Mouse (Mus musculus) kidney, adult 2 months (tissue): ENCODE measurements around the gene Olfr739. TPM values are rescaled to one million over a fixed set of nuclear protein-coding genes. Genes with fewer than 3 reads are reported as not detected.

Experiments
- DNase-seq: peaks from one replicate; pipeline ENCODE4 v3.0.0; 2021
- H3K27ac ChIP-seq: fragments of 200-500 bp; 2 replicates; pipeline ENCODE4 v1.5.1; 2012; ENCODE audit warnings: low read depth, low read length, control low read depth, inconsistent platforms; ENCODE audit not compliant: insufficient read depth
- H3K27me3 ChIP-seq: fragments of 200-500 bp; replicated peaks from 2 replicates; pipeline ENCODE4 v1.6.1; 2012; ENCODE audit warnings: mild to moderate bottlenecking, moderate library complexity, low read length, inconsistent platforms; ENCODE audit not compliant: control insufficient read depth, insufficient read depth
- H3K36me3 ChIP-seq: fragments of 200-500 bp; 2 replicates; pipeline ENCODE4 v1.6.1; 2012; ENCODE audit warnings: mild to moderate bottlenecking, moderate library complexity, low read length, inconsistent platforms; ENCODE audit not compliant: control insufficient read depth, insufficient read depth
- H3K4me1 ChIP-seq: fragments of 200-500 bp; 2 replicates; pipeline ENCODE4 v1.6.1; 2011; ENCODE audit warnings: low read length; ENCODE audit not compliant: control insufficient read depth, insufficient read depth
- H3K4me3 ChIP-seq: fragments of 200-500 bp; 2 replicates; pipeline ENCODE4 v1.5.1; 2011; ENCODE audit warnings: mild to moderate bottlenecking, low read depth, low read length, control low read depth; ENCODE audit not compliant: insufficient read depth
- CTCF ChIP-seq: fragments of 200-500 bp; conservative IDR thresholded peaks from 2 replicates; pipeline ENCODE4 v1.5.1; 2011; ENCODE audit warnings: low read depth, mild to moderate bottlenecking, control low read depth, low read length, moderate library complexity, mixed read lengths; ENCODE audit not compliant: insufficient read depth, insufficient read length
- POLR2A ChIP-seq: fragments of 200-500 bp; IDR thresholded peaks from one replicate; pipeline ENCODE4 v1.6.1; 2011; ENCODE audit warnings: low read depth, low read length, control low read depth
- WGBS: fragments of 180-500 bp; shearing (Covaris S2); methylation state at CpG from one replicate; pipeline ENCODE4 v1.1.7; 2018; 5-methylcytosine and 5-hydroxymethylcytosine counted together
- polyA plus RNA-seq: library from polyadenylated mRNA; depleted of rRNA; stranded (reverse); fragments of >200 nt; gene quantifications from 2 replicates; pipeline ENCODE4 v1.2.3, GENCODE M21; 2012; rRNA removed

The Olfr739 gene
- polyA plus RNA-seq, result not detected in 2 replicates

DNA sequence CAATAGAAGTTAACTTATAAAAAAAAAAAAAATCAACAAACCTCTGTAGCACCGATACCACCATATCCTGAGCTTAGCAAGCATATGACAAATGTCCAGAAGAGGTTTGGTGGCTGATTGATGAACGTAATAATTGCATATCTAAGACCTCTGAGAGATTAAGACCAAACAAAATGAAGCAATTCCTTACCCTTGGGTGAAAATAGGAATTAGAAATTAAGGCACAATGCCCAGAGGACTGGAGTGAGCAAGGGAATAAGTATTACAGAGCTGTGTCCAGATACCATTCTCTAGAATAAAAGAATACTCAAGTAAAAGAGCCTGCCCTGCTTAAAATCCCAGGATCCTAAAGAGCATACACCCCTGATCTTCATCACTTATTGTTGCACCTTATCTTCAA is at the start of gene Olfr739:
Gene Olfr739 (plus strand): TSS at position 301 of the 400 bp plus-strand sequence.
- H3K27me3 ChIP-seq, result no peaks in the 10 kb centered on the region
- no peaks in the 10 kb centered on the region for H3K36me3 ChIP-seq
- H3K4me1 ChIP-seq, result no peaks in the 10 kb centered on the region
- no peak within 1 kb of the TSS for H3K4me3 ChIP-seq
- TF ChIP-seq POLR2A (no peak), CTCF (no peak)
- DNase-seq, result no peak
- 68% methylated on average over 2 of the region's 2 CpGs for WGBS
- no peak within 1 kb of the TSS for H3K27ac ChIP-seq

GRCm38 (mm10) chr14:50380863-50381262 is 37.6 kb upstream of the Olfr739 start, which contains the start of gene Olfr736:
Olfr736 (plus strand) TSS chr14:50381163.
- Histone ChIP-seq H3K36me3 (no peaks in the 10 kb centered on the region), H3K4me3 (no peak within 1 kb of the TSS), H3K27ac (no peak within 1 kb of the TSS), H3K27me3 (no peaks in the 10 kb centered on the region), H3K4me1 (no peaks in the 10 kb centered on the region)
- DNase-seq, result no peak
- no peak for TF ChIP-seq CTCF
- TF ChIP-seq POLR2A, result no peak
- 88% methylated on average over 2 of the region's 2 CpGs for WGBS

- no peak within 1 kb of the TSS for H3K4me3 ChIP-seq
- H3K36me3 ChIP-seq, result no peaks in the 10 kb centered on the region
- no peak within 1 kb of the TSS for H3K27ac ChIP-seq
- 87% methylated on average over 1 of the region's 1 CpGs for WGBS
- no peak for TF ChIP-seq CTCF
- no peak for TF ChIP-seq POLR2A
- H3K4me1 ChIP-seq, result no peaks in the 10 kb centered on the region
- no peaks in the 10 kb centered on the region for H3K27me3 ChIP-seq
- DNase-seq, result no peak
Measured at GRCm38 (mm10) chr14:50407268-50407667, 11.2 kb upstream of the Olfr739 start, which contains the start of gene Olfr738. Olfr738 (plus strand) TSS chr14:50407568.

GRCm38 (mm10) chr14:50445245-50445644 is 26.8 kb downstream of the Olfr739 start, which contains the start of gene Olfr740:
Olfr740 (plus strand) TSS chr14:50445545.
- no peaks in the 10 kb centered on the region for H3K36me3 ChIP-seq
- TF ChIP-seq CTCF (no peak), POLR2A (no peak)
- H3K4me1 ChIP-seq, result no peaks in the 10 kb centered on the region; the same call in 1 of the 2 replicates
- DNase-seq, result no peak
- H3K27me3 ChIP-seq, result no peaks in the 10 kb centered on the region
- 79% methylated on average over 3 of the region's 3 CpGs for WGBS
- H3K27ac ChIP-seq, result no peak within 1 kb of the TSS
- no peak within 1 kb of the TSS for H3K4me3 ChIP-seq

DNA sequence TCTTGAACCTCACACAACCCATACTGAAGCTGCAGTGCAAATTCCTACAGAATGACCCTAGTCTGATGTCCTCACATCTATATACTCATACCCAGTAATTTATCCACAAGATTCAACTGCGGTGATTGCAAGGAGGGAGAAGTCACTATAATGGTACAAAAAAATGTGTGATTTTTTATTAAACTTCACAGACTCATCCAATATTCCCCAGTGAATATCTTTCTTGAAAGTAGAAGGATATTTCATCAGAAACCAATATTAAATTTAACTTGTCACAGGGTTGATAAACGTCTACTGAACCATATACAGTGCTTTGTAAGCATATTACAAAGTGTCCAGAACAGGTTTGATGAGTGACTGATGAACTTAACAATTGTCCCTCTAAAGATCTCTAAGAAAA is 54.0 kb downstream of the Olfr739 start, which contains the start of gene Olfr741:
Gene Olfr741 (plus strand): TSS at position 301 of the 400 bp plus-strand sequence.
- no peaks in the 10 kb centered on the region for H3K4me1 ChIP-seq
- TF ChIP-seq POLR2A (no peak), CTCF (no peak)
- H3K4me3 ChIP-seq, result no peak within 1 kb of the TSS
- no peak within 1 kb of the TSS for H3K27ac ChIP-seq
- no peaks in the 10 kb centered on the region for H3K36me3 ChIP-seq
- no peak for DNase-seq
- 60% methylated on average over 2 of the region's 2 CpGs for WGBS
- H3K27me3 ChIP-seq, result no peaks in the 10 kb centered on the region

Other genes starting within 250 kb of the Olfr739 start
- not detected in 2 replicates for gene Olfr730, start 230.4 kb upstream of the Olfr739 start, polyA plus RNA-seq
- not detected in 2 replicates for gene Olfr731, start 176.8 kb upstream of the Olfr739 start, polyA plus RNA-seq
- not detected in 2 replicates for gene Olfr732, start 134.4 kb upstream of the Olfr739 start, polyA plus RNA-seq
- gene Olfr733, start 117.1 kb upstream of the Olfr739 start, polyA plus RNA-seq, result not detected in 2 replicates
- gene Olfr734, start 91.9 kb upstream of the Olfr739 start, polyA plus RNA-seq, result not detected in 2 replicates
- not detected in 2 replicates for gene Olfr735, start 69.8 kb upstream of the Olfr739 start, polyA plus RNA-seq
- 0.34 and 0.50 TPM in 2 replicates for gene Tlr11, start 60.7 kb upstream of the Olfr739 start, polyA plus RNA-seq
- gene Olfr736, start 37.5 kb upstream of the Olfr739 start, polyA plus RNA-seq, result not detected in 2 replicates
- gene Olfr738, start 11.1 kb upstream of the Olfr739 start, polyA plus RNA-seq, result not detected in 2 replicates
- not detected in 2 replicates for gene Olfr740, start 26.9 kb downstream of the Olfr739 start, polyA plus RNA-seq
- not detected in 2 replicates for gene Olfr741, start 54.1 kb downstream of the Olfr739 start, polyA plus RNA-seq
- not detected in 2 replicates for gene Olfr742, start 85.0 kb downstream of the Olfr739 start, polyA plus RNA-seq
- gene Olfr743, start 103.2 kb downstream of the Olfr739 start, polyA plus RNA-seq, result not detected in 2 replicates
- not detected in 2 replicates for gene Olfr744, start 196.3 kb downstream of the Olfr739 start, polyA plus RNA-seq
- not detected in 2 replicates for gene Olfr745, start 220.8 kb downstream of the Olfr739 start, polyA plus RNA-seq
- not detected in 2 replicates for gene Olfr746, start 228.5 kb downstream of the Olfr739 start, polyA plus RNA-seq